Mouse (Mus musculus) lung, postnatal 14 days (tissue): ENCODE results near the gene Rhbdf2.
"Not testable (repeated sequence)": the region's sequence is repeated elsewhere in the genome, so short reads cannot be mapped to it uniquely, and the experiment has no call there.

ENCODE experiments used
- DNase-seq: peaks from one replicate; pipeline ENCODE4 v3.0.0; 2021

Rhbdf2 gene

DNA sequence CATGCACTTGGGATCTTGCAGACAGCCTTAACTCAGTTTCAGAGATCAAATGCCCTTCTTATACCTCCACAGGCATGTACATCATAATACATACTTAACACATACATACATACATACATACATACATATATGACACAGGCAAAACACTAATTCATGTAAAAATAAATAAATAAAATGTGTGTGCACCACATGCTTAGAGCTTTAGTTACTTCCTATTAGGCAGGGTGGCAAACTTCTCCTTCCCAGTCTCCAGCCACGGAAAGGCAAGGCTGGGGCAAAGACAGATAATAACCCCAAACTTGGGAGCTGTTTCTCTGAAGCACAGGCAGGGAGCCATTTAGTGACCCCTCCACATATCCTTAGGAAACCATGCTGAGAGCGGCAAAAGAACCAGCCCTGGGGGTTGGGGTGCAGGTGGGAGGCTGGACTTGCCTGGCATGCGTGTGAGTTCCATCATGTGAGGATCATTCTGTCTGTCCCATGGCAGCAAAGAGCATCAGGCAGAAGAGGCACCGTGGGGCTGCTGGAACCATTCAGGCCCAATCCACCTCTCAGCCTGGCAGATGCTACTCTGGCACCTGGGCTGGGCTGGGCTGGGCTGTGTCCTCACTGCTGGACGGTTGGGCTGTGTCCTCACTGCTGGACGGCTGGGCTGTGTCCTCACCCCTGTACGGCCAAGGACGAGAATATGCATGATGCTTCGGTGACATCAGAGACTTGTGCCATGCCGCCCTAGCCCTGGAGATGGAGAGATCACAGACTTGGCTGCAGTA is at the start of gene Rhbdf2:
Gene Rhbdf2, minus strand, starts transcription at position 721 of the 773 bp plus-strand sequence.
- no peak for DNase-seq

DNA sequence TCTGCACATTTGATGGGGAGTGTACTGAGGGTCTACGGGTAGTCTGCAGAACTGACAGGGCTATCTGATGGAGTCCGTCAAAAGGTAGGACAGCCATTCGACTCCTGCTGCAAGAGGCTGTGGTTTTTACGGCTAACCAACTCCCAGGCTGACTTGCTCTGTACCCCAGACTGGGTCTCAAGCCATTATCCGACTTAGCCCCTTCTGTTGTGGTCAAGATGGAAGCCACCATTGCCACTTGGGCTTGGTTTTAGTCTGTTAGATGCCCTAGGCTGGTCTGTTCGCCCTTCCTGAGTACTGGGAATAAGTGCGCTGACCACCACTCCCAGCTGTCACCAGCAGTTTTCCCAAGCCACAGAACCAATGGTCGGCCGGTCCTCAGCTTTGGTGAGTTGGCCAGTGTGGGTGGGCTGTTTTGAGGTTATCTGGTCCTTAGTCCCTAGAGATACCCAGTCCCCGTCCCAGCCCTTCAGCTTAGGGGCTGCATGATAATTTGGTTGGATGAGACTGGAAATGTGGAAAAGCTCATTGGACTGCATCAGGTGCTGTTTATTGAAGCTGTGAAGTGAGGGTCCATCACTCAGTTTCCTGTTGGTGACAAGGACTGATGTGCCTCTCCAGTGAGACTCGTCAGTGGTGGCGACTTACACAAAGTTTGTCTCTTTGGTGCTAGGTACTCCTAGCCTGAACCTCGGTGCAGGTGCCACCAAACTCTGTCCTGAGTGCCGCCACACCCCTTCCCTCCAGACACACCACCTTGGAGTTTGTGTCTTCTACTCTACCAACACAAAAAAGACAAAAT is 49.6 kb upstream of the Rhbdf2 start:
- no peak for DNase-seq

DNA sequence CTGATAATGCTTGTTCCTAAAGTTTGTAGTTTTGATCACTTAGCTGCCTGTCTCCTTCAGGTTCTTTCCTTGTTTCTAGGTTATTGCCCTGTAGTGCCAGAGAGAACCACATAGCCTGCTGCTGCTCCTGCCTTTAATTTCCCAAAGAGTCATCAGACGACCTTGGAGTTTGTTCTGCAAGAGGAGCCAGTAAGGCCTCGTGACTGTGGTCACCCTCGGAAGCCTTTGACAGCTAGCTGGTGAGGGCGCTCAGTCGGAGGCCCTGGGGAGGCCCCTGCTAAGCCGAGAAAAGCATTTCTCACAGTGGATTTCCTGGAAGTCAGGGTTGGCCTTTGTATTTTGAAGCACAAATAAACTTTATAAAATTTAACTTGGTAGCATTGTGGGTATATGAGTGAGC is 48.6 kb upstream of the Rhbdf2 start:
- not testable (repeated sequence) for DNase-seq

DNA sequence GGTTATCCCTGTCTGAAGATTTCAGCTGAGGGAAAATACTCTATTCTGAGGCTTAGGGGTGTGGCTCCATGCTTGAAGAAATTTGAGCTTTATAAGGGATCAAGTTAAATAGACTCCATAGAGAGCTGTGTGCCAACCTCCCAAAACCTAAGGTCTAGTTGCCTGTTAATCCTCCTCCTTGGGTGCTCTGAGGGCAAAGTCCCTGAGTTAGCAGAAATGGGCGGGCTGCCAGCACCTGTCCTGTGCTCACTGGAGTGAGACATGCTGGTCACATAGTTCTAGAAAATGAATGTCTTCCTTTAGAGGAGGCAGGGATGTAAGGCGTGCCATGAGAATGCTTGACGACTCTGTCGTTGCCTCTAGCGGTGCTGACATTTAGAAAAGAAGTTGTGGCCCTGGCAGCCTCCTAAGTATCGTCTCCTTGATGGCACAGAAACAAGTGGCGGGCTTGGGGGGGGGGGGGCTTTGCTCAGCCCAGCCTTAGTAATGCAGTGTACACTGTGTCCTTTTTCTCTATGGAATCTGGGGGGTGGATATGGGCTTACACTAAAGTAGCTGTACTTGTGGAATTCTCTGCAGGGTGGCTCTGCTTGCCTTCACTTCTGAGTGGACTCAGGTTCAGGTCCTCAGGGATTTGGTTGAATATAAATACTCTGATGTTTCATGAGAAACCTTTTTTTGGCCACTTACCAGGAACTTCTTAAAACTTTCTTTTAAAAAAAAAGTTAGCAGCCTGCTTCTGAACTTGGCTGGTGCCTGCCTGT is 48.0 kb upstream of the Rhbdf2 start:
- no peak for DNase-seq

DNA sequence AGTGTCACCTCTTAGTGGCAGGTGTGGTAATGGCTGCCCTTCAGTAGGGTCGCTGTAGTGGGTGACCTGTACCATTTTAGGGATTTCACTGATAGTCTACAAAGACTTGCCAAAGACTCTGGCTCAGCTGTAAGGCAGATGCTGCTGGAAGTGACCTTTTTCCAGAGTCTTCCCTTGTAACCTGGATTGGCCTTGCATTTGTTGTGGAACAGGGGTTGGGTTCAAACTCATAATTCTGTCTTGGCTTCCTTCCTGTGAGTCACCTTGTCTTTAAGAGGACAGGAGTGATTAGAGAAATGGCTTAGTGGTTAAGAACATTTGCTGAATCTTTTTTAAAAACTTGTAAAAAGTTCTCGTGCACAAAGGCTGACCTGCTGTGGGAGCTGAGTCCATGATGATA is 46.6 kb upstream of the Rhbdf2 start:
- no peak for DNase-seq

DNA sequence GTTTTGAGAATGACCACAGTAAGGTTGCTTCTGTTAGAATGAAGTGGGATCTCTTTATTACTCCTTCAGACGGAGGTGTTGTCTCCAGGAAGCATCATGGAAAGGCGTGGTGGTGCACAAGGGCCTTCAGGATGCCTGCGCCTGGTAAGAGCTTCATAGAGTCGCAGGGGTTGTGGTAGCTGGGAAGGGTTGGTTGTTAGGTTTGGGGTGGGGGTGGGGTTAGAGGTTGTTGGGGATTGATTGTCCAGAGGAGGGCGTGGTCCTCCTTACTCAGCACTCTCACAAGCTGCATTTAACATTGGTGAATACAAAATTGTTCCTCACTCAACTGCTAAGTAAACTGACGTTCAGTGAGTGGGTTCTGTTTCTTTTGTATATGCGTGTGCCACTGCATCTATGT is 45.8 kb upstream of the Rhbdf2 start:
- DNase-seq: no peak

DNA sequence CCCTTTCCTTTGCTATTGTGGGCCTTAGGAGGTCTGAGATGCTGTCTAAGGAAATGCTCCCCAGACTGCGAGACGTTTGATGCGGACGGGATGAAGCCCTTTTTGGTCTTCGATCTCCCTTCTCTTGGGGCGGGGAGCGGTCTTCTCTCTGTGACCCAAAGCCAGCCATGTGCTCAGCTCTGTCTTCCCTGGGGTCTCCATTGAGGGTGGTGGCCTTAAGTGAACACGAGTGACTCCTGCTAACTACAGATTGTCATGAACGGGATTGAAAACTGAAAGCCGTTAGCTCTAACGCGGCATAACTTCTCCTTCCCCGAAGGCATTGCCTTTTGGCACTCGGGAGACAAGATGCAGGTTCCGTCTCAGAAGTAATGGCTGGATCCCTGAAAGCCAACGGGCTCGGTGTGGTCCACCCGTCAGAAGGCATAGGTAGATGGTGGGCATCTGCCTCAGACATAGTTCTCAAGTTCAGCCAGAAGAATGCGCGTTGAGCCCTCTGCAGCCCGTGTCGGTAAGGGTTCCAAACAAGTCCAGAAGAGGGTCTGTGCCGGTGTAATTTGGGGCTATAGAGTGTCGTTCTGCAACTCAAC is 45.1 kb upstream of the Rhbdf2 start:
- no peak for DNase-seq

DNA sequence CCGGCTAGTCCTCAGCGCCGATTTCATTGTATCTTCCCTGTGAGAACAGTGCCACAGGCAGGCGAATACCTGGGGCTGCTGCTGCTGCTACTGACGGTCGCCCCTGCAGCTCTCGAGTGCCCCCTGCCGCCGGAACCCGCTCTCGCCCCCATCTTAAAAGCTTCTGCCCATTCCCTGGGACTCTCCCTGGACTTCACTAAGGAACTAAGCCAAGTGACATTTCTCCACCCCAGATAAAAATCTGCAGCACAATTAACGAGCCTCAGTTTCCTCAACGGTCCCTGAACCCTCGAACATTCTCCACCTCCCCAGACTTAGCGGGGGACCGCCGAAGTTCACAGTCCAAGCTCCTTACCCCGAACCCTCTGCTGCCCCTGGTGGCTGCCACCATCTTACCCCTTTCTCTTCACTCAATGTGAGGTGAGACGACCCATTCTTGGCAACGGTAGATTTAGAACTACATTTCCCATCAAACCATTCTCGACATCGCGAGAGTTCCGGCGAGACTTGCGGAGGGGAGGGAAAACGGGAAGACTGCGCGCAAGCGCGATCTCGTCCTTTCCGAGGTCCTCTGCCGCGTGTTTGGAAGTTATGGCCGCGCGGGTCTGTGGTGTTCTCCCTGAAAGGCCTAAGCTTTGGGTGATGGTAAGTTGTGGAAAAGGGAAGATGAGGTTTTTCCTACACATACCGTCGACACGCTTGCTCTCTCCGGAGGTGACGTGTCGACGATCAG is 44.5 kb upstream of the Rhbdf2 start:
- peak; percentile 99 for DNase-seq

DNA sequence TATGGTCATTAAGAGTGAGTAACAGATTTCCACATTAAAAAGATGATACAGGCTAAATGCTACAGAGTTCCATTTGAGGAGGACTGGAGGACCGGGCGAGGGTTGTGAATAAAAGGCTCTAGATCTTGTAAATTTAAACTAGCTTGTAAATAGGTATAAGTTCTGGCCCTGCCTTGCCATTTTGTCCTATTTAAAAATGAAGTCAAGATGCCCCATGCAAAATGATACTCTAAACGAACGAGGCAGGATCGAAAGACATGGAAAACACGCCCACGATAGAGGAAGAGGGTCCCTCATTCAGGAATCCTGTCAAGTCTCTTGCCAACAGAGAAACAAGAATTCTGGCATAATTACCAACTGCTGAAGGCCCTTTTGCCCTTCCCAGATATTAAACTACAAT is 43.6 kb upstream of the Rhbdf2 start:
- DNase-seq: no peak

DNA sequence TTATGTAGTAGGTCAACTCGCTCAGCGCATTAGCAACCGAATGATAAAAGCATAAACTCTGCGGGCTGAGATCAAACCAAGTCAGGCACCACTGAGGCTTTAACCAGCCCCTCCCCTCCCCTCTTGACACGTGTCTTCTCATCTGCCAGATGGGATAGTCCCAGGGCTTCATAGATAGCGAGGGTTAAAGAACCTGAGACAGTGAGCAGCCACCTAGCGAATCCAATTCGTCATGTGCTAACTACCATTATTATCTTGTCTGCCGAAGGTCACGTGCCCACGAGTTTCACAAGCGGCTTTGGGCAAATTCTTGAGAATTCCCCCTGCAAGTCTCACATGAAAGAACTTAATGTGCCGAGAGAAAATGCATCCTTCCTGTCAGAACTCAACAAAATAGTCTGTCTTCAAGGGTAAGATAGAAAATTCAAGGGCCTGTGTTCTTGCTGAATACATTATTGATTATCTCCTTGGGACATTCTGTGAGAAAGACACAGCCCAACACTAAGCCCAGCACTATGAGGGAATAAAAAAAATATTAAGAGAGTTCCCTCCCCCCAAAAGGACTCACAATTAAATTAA is 43.1 kb upstream of the Rhbdf2 start:
- no peak for DNase-seq

DNA sequence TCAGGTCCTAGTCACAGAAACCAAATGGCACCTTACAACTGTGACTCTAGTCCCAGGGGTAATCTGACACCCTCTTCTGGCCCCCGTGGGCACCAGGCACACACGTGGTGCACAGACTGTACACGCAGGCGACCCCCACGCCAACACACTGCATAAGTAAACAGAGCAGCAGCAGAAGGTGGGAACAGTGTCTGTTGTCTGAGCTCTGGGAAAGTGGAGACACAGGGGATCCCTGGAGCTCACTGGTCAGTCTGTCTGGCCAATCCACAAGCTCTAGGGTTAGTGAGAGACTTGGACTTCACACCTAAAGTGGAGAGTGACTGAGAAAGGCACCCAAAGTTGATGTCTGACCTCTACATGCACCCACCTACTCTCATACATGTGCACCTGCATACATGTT is 42.5 kb upstream of the Rhbdf2 start:
- no peak for DNase-seq

DNA sequence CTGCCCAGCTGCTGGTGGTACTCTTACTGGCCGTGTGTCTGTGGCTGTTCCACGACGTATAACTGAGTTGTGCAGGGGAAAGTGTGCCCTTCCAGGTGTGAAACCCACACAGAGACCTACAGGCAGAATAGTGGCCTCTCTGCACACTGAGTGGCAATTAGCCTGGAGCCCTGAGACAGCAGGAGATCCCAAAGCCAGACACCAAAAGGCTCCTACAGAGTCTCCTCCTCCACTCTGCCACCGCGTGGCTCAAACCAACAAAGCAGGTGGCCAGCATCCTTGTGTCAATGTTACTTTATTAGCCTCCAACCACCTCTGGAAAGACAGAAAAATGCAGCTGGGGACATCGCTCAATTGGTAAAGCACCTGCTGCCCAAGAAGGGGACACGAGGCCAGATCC is 42.0 kb upstream of the Rhbdf2 start:
- DNase-seq: no peak

DNA sequence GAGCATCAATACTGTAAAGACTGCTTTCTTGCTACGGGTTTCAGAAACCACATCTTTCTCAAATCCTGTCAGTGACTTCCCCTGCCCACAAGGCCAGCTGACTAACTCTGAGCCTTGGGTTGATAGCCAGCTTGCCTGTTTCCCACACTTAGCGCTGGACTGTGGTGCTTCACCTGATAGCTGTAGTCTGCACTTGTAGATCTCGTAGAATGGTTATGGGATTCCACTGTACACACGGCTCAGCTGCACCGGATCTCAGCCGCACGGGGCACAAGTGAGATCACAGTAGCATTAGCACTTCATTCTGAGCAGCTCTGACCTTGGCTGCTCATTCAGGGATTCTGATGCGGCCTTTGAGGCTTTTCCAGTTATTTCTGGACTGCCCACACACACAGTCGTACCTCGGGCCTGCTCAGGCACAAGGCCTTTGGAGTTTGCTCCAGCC is 41.6 kb upstream of the Rhbdf2 start:
- DNase-seq: no peak

DNA sequence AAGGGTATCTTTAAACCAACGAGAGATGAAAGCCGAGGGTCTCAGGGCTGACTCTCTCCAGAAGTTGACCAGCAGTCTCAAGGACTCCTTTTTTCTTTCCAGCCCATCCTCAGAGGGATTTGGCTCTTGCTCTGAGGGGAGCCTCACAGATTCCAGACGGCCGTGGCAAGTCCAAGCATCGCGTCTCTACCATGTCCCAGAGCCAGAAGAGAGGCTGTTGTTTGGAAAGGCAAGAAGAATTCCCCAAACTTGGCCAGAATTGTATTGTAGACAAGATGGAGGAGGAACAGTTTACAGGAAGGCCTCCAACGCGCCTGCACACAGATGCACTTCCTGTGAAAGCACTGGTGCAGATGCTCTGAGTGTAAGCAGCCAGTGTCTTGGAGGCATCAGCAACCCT is 41.1 kb upstream of the Rhbdf2 start:
- DNase-seq: no peak

DNA sequence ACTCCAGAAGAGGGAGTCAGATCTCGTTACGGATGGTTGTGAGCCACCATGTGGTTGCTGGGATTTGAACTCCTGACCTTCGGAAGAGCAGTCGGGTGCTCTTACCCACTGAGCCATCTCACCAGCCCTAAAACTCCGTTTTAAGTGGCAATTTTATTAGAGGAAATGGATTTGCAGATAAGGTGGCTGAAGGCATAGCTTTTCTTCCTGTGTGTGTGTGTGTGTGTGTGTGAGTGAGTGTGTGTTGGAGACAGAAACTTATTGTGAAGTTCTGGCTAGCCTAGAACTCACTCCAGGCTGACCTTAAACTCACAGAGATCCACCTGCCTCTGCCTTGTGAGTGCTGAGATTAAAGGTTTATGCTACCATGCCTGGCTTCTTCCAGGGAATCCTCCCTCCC is 40.2 kb upstream of the Rhbdf2 start:
- not testable (repeated sequence) for DNase-seq

DNA sequence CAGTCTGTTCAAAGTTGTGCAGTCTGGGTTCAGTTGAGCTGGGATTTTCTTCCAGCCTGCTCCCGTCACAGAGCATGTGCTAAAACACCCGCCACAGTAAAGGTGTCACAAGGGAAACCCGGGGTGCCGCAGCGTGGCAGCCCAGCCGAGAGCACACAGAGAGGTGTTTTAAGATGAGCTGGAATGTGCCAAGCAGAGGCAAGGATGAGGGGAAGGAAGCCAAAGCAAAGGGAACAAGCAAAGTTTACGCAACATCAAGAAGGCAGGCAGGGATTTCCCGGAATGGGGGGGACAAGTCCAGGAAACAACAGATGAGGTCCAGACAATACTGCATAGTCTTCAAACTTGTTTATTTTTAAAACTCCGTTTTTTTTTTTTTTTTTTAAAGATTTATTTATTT is 39.7 kb upstream of the Rhbdf2 start:
- peak; percentile 68 for DNase-seq

DNA sequence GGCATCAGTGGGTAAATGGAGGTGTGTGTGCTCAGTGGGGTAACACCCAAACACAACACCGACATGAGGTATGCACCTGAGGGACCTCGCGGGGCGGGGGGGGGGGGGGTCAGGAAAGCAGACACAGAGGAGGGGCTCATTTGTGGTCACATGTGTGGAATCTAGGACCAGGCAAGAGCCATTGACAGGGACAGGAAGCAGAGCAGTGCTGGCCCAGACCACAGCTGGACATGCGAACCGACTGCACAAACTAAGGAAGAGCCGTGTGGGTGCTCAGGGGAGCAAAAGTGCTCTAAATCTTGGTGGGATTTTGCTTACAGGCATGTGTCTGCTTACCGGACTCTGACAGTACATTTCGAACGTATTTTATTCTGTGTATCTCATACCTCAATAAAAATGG is 38.5 kb upstream of the Rhbdf2 start:
- no peak for DNase-seq

DNA sequence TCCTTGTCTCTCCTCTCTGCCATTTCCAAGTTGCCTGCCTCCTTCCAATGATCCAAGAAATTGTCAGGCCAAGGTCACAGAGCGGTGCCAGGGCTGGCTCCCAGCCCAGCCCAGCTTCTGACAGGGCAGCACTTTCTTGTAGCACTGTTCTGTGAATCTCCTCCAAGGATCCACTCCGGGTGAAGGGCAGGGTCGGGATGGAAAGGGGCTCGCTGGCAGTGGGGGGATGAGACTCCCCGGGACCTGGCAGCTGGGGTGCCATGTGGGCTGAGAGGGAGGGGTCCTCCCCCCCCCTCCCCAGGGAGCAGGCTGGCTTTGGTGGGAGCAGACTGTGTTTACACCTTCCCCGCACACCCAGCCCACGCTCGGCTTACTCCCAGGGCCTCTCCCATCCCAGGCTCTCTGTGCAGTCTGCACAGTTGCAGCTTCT is 35.1 kb upstream of the Rhbdf2 start:
- DNase-seq: no peak

DNA sequence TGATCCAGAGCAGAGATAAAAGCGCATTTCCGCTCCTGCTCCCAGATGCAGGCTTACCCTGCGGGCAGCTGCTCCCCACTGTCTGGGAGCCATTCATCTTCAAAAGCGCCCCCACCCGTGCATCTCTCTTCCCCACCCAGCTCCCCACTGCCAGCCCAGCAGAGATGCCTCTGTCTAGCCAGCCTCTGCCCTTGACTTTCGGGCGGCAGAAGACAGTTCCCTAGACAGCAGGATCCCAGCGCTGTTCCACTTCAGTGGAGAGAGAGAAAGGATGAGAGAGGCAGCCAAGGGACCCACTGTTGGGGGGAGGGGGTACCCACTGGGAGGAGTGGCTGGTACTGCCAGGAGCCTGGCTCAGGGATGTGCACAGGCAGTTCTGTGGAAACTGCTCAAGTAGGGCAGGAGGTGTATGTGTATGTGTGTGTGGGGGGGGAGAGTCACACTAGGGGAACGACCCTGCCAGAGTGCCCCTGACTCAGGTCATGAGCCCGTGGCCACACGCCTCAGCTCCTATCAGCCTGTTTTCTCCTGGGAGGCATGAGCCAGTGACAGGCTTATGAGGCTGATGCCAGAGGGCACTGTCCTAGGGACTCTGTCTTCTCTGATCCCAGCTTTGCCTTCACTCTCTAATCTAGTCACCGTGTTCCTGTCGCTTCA is 34.6 kb upstream of the Rhbdf2 start:
- no peak for DNase-seq

DNA sequence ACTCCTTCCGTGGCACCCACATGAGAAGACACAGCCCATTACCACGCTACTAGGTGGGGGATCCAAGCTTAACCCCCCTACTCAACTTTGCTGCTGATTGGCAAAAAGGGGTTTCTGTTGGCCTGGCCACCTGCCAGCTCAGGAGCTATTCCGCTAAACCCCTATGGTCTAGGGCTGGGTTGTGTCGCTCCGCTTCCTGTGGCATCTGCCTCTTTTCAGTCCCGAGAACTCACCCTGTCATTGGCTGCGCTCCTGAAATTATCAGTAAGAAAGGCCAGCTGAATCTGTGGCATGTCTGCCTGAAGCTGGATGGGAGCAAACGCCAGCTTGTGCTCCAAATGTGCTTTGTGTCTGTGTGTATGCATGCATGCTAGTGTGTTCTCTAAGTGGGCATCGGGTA is 33.4 kb upstream of the Rhbdf2 start:
- no peak for DNase-seq

DNA sequence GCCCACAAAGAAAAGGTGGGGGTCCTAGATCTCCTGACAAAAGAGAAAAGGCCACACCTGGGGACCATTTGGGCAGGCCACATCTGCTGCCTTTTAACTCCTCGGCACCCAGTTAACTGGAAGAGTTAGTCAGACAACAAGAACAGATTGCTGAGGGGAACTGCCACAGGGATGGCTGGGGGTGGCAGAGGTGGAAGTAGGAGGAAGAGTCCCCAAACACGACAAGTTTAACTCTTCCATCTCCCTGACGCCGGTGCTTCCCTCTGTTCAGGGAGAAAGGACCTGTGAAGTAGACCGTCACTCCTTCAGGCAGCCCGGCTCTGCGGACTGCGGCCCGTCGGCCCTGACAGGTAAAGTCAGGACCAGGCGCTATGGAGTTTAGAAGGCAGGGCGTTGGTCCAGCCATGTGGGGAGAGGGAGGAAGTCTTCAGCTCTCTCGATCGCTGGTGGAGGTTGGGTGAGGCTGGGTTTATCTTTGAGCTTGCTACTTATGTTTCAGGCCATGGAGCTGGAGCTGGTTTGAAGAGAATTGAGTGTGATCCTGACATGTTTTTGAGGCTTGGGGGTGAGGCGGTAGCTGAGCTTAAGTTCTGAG is 32.3 kb upstream of the Rhbdf2 start:
- no peak for DNase-seq
